Mouse (Mus musculus): ENCODE measurements at regions not wholly inside any gene's neighbourhood (a gene's known extent, or its start where the extent isn't known, plus 50 kb on each side); places are given as distances from the start of the nearest gene placed in this dataset.

DNA sequence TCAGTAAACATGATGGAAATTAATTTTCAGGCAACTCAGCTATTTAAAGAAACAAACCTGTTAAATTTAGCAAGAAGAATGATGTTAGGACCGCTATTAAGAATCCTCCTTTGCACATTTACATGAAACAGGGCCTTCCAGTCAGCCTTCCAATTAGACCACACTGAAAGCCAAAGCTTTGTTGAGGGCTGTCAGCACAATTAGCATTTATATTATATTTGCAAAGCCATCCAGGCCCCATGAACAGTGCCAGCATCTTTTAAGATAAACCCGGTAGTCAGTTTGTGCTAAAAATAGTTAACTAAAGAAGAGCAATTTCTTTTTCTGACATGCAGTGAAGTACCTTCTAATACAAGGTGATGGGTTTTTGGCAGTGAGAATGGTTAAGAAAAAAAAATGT lies 495.1 kb downstream of the Kcna4 start:
- DNase-seq: peak in 1 of 2 experiments; percentile 1
- intact Hi-C loops (cut with DNase I): no loop called here

DNA sequence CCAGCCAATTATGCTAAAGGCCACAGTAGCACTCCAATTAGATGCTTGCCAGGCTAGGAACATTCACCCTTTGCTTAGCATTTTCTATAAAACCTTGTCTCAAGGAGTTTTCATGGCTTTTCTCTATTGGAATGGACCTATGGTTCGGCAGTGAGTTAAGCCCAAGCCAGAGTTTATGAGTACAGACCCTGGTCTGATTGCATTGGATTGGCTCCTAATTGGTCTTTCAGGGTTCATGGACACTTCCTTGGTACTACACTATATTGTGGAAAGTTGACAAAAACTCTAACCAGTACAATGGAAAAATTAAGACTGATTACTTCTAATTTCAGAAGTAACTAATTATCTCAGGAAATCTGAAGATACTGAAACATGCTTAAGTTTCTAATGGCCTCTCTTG lies 506.5 kb downstream of the Kcna4 start:
- intact Hi-C loops (cut with DNase I): no loop called here
- DNase-seq: no peak

DNA sequence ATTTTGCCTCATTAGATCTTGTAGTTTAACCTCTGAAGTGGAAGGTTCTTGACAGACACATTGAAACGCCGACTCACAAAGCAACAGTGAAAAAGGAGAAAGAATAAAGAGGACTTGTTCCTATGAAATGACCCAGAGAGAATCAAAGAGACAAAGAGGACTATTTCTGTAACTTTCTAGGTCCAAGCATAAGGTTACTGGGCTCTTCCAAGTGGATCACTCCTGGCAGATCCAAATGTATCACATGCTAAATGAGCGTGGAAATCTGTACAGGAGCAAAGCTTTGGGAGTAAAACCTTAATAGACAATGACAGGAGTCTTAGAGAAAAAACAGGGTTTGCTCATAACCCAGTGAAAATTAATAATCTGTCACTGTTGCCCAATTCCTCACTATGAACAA lies 522.8 kb downstream of the Kcna4 start:
- intact Hi-C loops (cut with DNase I): no loop called here
- no peak for DNase-seq

DNA sequence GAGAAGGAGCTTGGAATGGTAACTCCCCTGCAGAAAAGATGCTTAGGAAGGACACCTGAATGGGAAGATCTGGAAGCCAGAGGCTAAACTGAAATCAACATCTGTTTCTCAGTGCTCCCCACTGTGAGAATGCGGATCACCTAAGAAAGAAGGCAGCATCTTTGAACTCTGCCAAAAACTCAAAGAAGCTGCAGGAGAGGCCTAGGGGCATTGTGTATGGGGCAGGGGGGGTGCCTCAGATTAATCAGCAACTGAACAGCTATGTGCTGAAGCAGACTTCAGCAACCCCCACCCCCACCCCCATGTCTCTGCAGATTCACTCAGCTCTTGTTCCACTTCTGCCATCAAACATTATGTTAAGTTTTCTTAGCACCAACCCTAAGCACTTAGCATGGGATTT lies 523.6 kb downstream of the Kcna4 start:
- no peak for DNase-seq
- intact Hi-C loops (cut with DNase I): no loop called here

All from heart, postnatal 14 days (tissue).